Mouse (Mus musculus) embryonic stem cell, embryonic (primary cell): ENCODE results near the gene Nfic.

Source experiments
- CTCF ChIA-PET, 4 experiments: fragments of 300-600 bp in 2 of 4; fragments of 350-600 bp in 2 of 4; sonication (Branson Sonifier 250); formaldehyde crosslinking; loops; one replicate each; lab custom pipeline; 2022; ENCODE audit warnings: inconsistent platforms in 2 of 4; lab: Charles Lee
- POLR2A ChIA-PET, 4 experiments: fragments of 300-600 bp in 2 of 4; fragments of 350-600 bp in 2 of 4; sonication (Branson Sonifier 250); formaldehyde crosslinking; loops; one replicate each; lab custom pipeline; 2022; ENCODE audit warnings: antibody characterized with exemption in 4 of 4, inconsistent platforms in 1 of 4; lab: Charles Lee

Gene Nfic

DNA sequence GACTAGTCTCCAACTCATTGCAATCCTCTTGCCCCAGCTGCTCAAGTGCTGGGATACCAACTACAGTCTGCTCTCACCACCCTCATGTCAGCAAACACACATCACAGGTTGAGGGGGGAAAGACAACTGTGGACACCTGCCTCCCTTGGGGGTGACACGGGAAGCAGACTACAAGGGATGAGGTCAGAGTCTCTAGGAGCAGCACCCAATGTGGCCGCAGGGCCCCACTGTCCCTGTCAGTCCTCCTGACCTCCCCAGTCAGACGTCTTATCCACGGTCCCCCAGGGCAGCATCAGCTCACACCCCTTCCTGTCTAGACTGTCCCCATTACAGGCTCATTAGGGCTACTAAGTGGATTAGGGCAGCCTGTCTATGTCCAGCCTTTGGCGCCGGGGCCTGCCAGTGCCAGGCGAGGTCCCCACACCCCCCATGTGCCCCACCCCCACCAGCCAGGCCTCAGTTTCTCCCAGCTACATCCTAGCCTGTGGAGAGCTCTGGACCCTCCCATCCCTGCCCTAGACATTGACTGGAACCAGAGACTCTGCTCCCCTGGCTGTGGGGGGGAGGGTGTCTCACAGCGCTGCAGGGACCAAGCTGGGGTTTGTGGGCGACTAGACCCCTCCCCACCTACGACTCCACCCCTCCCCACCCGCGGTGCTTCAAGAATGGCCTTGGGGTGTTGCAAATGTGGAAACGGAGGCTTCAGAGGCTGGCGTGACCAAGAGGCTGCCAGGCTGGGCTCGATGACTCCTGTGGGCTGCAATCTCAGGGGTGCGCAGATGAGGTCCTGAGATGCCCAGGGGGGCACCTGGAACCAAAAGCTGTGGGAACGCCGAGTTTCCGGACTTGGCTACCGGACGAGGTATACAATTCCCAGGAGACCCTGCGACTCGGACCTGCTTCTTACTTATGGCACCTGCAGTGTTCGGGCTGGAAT lies 48.7 kb downstream of the Nfic start:
- POLR2A ChIA-PET, result interaction anchor here in 3 of 4 experiments (0.5 to 8.1 kb wide), 9 partner anchors 11 to 1239 kb away, joined by 3 to 75 read pairs (median 3); partner anchors contain the start of gene Fzr1 (in 1 of the 3)
- CTCF ChIA-PET, result interaction anchor here (0.5 to 7.9 kb wide), 36 partner anchors 9 to 318 kb away, joined by 3 to 98 read pairs (median 4); partner anchors contain the start of genes Cactin (in 1 of the 4), Dohh (in 1 of the 4), Fzr1 (in 1 of the 4) and Gm48551 (in 1 of the 4)

GRCm38 (mm10) chr10:81405588-81406201 lies 49.7 kb downstream of the Nfic start:
- POLR2A ChIA-PET, result interaction anchor here in 3 of 4 experiments (0.6 to 8.1 kb wide), 12 partner anchors 9 to 77 kb away, joined by 3 to 104 read pairs (median 4); partner anchors contain the start of genes Fzr1 (in 1 of the 3) and Tbxa2r (in 1 of the 3)
- CTCF ChIA-PET, result interaction anchor here (0.6 to 7.9 kb wide), 41 partner anchors 10 to 203 kb away, joined by 3 to 98 read pairs (median 3); partner anchors contain the start of genes Smim24 (in 2 of the 4), Cactin (in 1 of the 4), Dohh (in 1 of the 4) and Fzr1 (in 1 of the 4)

DNA sequence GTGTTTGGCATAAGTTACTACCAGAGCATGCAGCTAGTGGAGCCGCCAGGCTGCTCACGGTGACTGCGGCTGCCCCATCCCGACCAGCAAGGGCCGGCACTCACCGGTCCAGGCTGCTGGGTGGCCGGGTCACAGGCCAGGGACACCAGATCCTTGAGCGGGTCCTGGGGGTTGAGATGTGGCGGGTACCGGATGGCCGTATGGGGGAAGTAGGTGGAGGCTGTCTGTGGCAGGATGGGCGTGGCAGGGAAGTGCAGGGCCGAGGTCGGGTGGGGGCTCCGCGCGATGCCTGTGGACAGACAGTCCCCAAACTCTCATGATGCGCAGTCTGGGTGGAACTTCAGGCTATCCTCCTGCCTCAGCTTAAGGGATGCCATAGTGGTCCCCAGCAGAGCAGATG lies 50.7 kb downstream of the Nfic start:
- ChIA-PET CTCF (interaction anchor here (0.6 to 7.9 kb wide), 34 partner anchors 9 to 147 kb away, joined by 3 to 98 read pairs (median 4); partner anchors contain the start of genes Smim24 (in 3 of the 4), Apba3 (in 1 of the 4), Fzr1 (in 1 of the 4) and Gm48552 (in 1 of the 4)), POLR2A (interaction anchor here in 3 of 4 experiments (0.6 to 8.1 kb wide), 23 partner anchors 9 to 475 kb away, joined by 3 to 104 read pairs (median 4); partner anchors contain the start of genes Fzr1 (in 2 of the 3), Cactin (in 1 of the 3), Dohh (in 1 of the 3) and Gadd45b (in 1 of the 3))

- ChIA-PET CTCF (interaction anchor here (0.6 to 7.9 kb wide), 30 partner anchors 8 to 298 kb away, joined by 3 to 98 read pairs (median 4); partner anchors contain the start of genes Smim24 (in 2 of the 4), Fzr1 (in 1 of the 4), Gm48552 (in 1 of the 4) and Pip5k1c (in 1 of the 4)), POLR2A (interaction anchor here in 3 of 4 experiments (0.6 to 8.1 kb wide), 23 partner anchors 8 to 474 kb away, joined by 3 to 104 read pairs (median 4); partner anchors contain the start of genes Fzr1 (in 2 of the 3), Cactin (in 1 of the 3), Dohh (in 1 of the 3) and Eef2 (in 1 of the 3))
These were observed 51.4 kb downstream of the Nfic start for GRCm38 (mm10) chr10:81404082-81404481.

- CTCF ChIA-PET, result interaction anchor here (0.6 to 7.9 kb wide), 25 partner anchors 8 to 297 kb away, joined by 3 to 98 read pairs (median 5); partner anchors contain the start of genes Fzr1 (in 1 of the 4), Gm48552 (in 1 of the 4), Pip5k1c (in 1 of the 4) and Smim24 (in 1 of the 4)
- POLR2A ChIA-PET, result interaction anchor here (0.5 to 8.1 kb wide), 26 partner anchors 8 to 386 kb away, joined by 3 to 104 read pairs (median 5); partner anchors contain the start of genes Fzr1 (in 2 of the 4), Cactin (in 1 of the 4), Dohh (in 1 of the 4) and Eef2 (in 1 of the 4)
These were observed 51.9 kb downstream of the Nfic start for GRCm38 (mm10) chr10:81403511-81403910.

GRCm38 (mm10) chr10:81402227-81402765 lies 53.1 kb downstream of the Nfic start:
- POLR2A ChIA-PET, result interaction anchor here (0.6 to 8.1 kb wide), 82 partner anchors 9 to 1457 kb away, joined by 3 to 104 read pairs (median 4); partner anchors contain the start of genes Cactin (in 3 of the 4), Dohh (in 2 of the 4), Fzr1 (in 2 of the 4) and Gm48551 (in 2 of the 4)
- CTCF ChIA-PET, result interaction anchor here (0.6 to 7.9 kb wide), 29 partner anchors 11 to 210 kb away, joined by 3 to 98 read pairs (median 5); partner anchors contain the start of genes Atcay (in 1 of the 4), Dohh (in 1 of the 4), Fzr1 (in 1 of the 4) and Gm48551 (in 1 of the 4)

DNA sequence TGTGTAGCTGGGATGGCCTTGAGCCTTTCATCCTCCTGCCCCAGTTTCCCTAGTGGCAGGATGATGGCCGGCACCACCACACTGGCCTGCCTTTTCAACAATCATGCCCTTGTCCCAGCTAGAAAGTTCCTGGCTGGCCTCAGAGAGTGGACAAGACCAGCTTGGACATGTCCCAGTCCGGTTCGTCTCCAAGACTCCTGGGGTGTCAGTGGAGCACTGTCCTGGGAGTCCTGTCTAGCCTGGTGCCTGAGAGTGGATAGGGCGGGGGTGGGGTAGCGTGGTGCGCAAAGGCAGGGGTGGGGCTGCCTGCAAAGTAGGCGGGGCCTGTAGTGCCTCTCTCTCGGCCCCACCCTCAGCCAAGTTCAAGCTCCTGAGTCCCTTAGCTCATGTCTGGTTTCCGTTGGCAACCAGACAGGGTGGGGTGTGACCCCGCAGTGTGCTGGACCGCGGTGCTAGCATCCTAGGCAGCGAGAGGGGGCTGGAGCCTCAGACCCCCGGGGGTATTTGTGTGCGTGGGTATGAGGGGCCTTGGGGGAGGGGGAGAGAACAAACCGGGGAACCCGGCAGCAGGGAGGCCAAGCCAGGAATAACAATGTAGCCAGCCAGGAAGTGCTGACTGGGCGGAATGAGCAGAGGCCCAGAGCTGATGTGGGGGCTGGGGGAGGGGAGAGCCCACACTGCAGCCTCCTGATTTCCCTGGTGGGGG lies 53.8 kb downstream of the Nfic start:
- ChIA-PET POLR2A (interaction anchor here in 3 of 4 experiments (0.6 to 8.1 kb wide), 87 partner anchors 9 to 1457 kb away, joined by 3 to 104 read pairs (median 4); partner anchors contain the start of genes Cactin (in 3 of the 3), Dohh (in 2 of the 3), Fzr1 (in 2 of the 3) and Gm48551 (in 2 of the 3)), CTCF (interaction anchor here in 3 of 4 experiments (0.5 to 7.9 kb wide), 32 partner anchors 10 to 209 kb away, joined by 3 to 98 read pairs (median 5); partner anchors contain the start of genes Dohh (in 2 of the 3), Gm48551 (in 2 of the 3), Atcay (in 1 of the 3) and Fzr1 (in 1 of the 3))

DNA sequence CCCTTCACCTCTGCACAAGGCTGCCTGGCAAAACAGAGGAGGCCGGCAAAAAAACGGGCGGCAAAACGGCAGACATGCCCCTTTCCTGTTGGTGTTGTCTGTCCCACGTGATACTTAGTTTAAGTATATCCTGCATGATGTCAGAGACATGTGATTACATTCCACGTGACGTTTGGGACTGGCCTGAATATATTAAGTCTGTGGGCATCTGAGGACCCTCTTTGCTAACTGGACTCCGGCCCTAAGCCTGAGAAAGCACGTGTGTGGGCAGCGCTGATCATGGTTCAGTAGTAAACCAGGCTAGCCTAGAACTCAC lies 54.3 kb downstream of the Nfic start:
- POLR2A ChIA-PET, result interaction anchor here in 3 of 4 experiments (0.6 to 8.1 kb wide), 69 partner anchors 8 to 725 kb away, joined by 3 to 104 read pairs (median 5); partner anchors contain the start of genes Cactin (in 3 of the 3), Dohh (in 2 of the 3), Fzr1 (in 2 of the 3) and Gm48551 (in 2 of the 3)
- CTCF ChIA-PET, result interaction anchor here in 3 of 4 experiments (0.5 to 7.9 kb wide), 31 partner anchors 10 to 379 kb away, joined by 3 to 98 read pairs (median 5); partner anchors contain the start of genes Dohh (in 2 of the 3), Gm48551 (in 2 of the 3), Atcay (in 1 of the 3) and Gm48552 (in 1 of the 3)

DNA sequence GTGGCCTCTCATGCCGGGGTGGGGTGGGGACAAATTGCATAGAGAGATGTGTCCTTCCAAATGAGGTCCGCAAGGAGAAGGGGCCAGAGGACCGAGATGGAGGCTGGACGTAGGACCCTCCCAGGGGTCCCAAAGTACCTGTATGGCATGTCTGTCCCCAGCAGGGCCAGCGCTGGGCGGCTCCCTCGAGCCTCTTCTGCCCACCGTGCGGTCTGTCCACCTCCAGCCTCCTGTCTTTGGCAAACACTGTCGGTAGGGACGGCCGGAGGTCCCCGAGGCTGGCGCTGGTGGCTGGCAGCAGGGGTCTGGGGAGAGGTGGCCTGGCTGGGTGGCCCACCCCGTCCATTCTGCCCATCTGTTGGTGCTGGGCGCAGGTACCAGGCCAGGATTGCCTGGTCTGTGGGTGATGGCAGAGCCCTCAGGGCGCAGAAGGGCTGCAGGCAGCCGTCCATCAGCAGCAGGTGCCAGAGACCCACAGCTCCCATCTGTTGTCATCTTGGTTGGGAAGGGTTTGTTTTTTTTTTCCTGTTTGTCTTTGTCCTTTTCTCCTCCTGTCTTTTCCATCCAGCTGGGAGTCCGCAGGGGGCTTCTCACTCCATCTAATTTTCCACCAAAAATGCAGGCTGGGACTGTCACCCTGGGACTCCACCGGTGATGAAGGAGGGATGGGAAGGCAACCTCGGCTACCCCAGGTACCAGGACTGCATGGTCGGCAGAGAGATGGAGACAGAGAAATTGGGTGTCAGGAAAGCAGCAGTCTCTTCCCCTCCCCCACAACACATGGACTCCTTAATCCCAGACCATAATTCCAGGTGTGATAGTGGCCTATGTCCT lies 54.8 kb downstream of the Nfic start:
- POLR2A ChIA-PET, result interaction anchor here in 3 of 4 experiments (0.6 to 8.1 kb wide), 27 partner anchors 11 to 461 kb away, joined by 3 to 104 read pairs (median 6); partner anchors contain the start of genes Dohh (in 2 of the 3), Gm48551 (in 2 of the 3), Cactin (in 1 of the 3) and Fzr1 (in 1 of the 3)
- CTCF ChIA-PET, result interaction anchor here (0.5 to 2.2 kb wide), 7 partner anchors 10 to 378 kb away, joined by 3 to 12 read pairs (median 4); no protein-coding TSS in a partner anchor

DNA sequence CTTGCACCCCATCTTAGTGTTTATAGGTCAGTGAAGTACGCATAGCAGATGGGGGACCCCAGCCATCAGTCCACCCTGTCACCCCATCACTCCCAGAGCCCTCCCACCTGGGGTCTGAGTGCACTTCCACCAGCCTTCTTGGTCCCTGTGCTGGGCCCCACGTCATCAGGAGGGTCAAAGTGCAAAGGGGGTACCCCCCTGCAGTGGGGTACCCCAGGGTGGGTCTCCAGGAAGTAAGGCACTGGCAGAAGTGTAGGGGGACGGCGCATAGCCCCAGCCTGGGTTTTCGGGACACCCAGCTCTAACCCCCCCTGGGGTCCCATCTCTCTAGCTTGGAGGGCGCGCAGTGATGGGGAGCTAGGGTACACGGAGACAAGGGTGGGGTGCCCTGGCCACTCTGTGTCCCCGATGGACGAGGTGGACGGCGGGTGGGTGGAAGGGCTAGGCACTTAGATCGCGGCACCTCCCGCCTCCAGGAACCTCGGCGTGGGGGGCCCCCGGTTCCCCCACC lies 55.6 kb downstream of the Nfic start:
- CTCF ChIA-PET, result interaction anchor here in 2 of 4 experiments (0.9 to 2.3 kb wide), 2 partner anchors 10 kb away, joined by 3 to 10 read pairs; no protein-coding TSS in a partner anchor
- POLR2A ChIA-PET, result interaction anchor here in 3 of 4 experiments (0.5 to 6.6 kb wide), 9 partner anchors 8 to 329 kb away, joined by 3 to 104 read pairs (median 3); partner anchors contain the start of genes Fzr1 (in 2 of the 3) and Ncln (in 1 of the 3)

GRCm38 (mm10) chr10:81399296-81399695 lies 56.1 kb downstream of the Nfic start:
- CTCF ChIA-PET, result interaction anchor here in 1 of 4 experiments (2.3 kb wide), 1 partner anchor 9 kb away, joined by 10 read pairs; no protein-coding TSS in a partner anchor
- POLR2A ChIA-PET, result interaction anchor here in 2 of 4 experiments (0.7 to 6.6 kb wide), 5 partner anchors 9 to 30 kb away, joined by 3 to 104 read pairs (median 3); partner anchors contain the start of gene Fzr1 (in 1 of the 2)

- ChIA-PET POLR2A (interaction anchor here in 2 of 4 experiments (1.2 to 2.5 kb wide), 6 partner anchors 11 to 155 kb away, joined by 3 to 13 read pairs (median 4); partner anchors contain the start of genes Dohh (in 2 of the 2) and Gm48551 (in 2 of the 2)), CTCF (interaction anchor here in 3 of 4 experiments (1.1 to 1.7 kb wide), 3 partner anchors 8 to 92 kb away, joined by 3 to 10 read pairs (median 4); no protein-coding TSS in a partner anchor)
These were observed 58.7 kb downstream of the Nfic start for GRCm38 (mm10) chr10:81396749-81397148.

DNA sequence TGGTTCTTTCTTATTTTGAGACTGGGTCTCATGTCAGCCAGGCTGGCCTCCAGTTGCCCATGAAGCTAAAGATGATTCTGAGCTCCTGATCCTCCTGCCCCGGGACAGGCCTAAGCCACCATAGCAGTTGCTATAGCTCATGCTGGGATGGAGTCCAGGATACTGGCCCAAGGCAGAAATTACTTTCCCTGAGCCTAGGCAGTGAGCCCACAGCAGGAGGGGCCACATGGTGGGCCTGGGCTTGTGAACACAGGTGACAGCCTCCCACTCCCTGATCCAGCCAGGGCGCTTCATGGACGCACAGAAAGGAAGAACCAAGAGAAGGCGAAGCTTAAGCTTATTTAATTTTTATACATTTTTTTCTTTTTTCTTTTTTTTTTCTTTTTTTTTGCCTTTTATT lies 59.6 kb downstream of the Nfic start:
- POLR2A ChIA-PET, result interaction anchor here (0.5 to 2.5 kb wide), 21 partner anchors 8 to 201 kb away, joined by 3 to 13 read pairs (median 4); partner anchors contain the start of genes Dohh (in 3 of the 4), Gm48551 (in 3 of the 4), 4930404N11Rik (in 1 of the 4) and Ncln (in 1 of the 4)
- CTCF ChIA-PET, result interaction anchor here in 3 of 4 experiments (0.6 to 4.7 kb wide), 16 partner anchors 8 to 110 kb away, joined by 3 to 28 read pairs (median 6); partner anchors contain the start of genes Dohh (in 1 of the 3), Gm48551 (in 1 of the 3) and Pip5k1c (in 1 of the 3)
